Comparison of ENCODE assay signal across 8 mouse cellular contexts in genomic region chr3:98941601-98942000, GRCm38 (mm10). TPM values are rescaled to one million over a fixed set of nuclear protein-coding genes. Genes with fewer than 3 reads are reported as not detected.
A peak's percentile ranks its signal among the peaks of the same experiment; 100 is the strongest.
DNase-seq lines count a peak whose midpoint lies in the region; ATAC-seq and TF ChIP-seq lines count a peak whose summit lies in the region.

No protein-coding gene starts in this region.

- no peak for TF ChIP-seq CTCF in CH12.LX (conservative IDR thresholded peaks at IDR 0.05 in 1 of 2, IDR thresholded peaks at IDR 0.05 in 1 of 2; ENCODE audit: low read depth in 2 of 2, low read length in 2 of 2)

- dilution Hi-C loops in CH12.LX (cut with MboI; ENCODE audit: extremely low pct_ligation_motif_present, extremely low pct_unique_long_range_greater_than_20kb, low sequenced_read_pairs) = no loop called here

- no peaks in the 10 kb centered on the region for H3K79me2 ChIP-seq in CH12.LX (replicated peaks; ENCODE audit: control insufficient read depth, extremely low read depth, insufficient read depth, poor library complexity, severe bottlenecking)

- no peaks in the 10 kb centered on the region for H3K36me3 ChIP-seq in heart, embryonic 10.5 days
- no peaks in the 10 kb centered on the region for H3K36me3 ChIP-seq in CH12.LX (replicated peaks in 1 of 2; ENCODE audit: control insufficient read depth in 1 of 2, insufficient read depth in 1 of 2, low read length in 1 of 2)
- no peaks in the 10 kb centered on the region for H3K36me3 ChIP-seq in hindbrain, embryonic 11.5 days (ENCODE audit: control insufficient read depth, insufficient read depth, low read length)
- no peaks in the 10 kb centered on the region for H3K36me3 ChIP-seq in liver, embryonic 15.5 days (replicated peaks)

- no peak for TF ChIP-seq RAD21 in CH12.LX (IDR thresholded peaks at IDR 0.05; ENCODE audit: low read depth, low read length)

- no peak for TF ChIP-seq POLR2A in CH12.LX (IDR thresholded peaks at IDR 0.05; ENCODE audit: low read depth, low read length)

- H3K27me3 ChIP-seq in heart, embryonic 10.5 days (ENCODE audit: insufficient read depth, poor library complexity, severe bottlenecking) = peaks cover 16% of the 10 kb centered on the region; the same call in 1 of the 2 replicates
- no peaks in the 10 kb centered on the region for H3K27me3 ChIP-seq in CH12.LX (replicated peaks)
- H3K27me3 ChIP-seq in hindbrain, embryonic 11.5 days (ENCODE audit: control insufficient read depth, insufficient read depth, low read length) = no peaks in the 10 kb centered on the region
- peaks cover 3% of the 10 kb centered on the region; the same call in 1 of the 2 replicates for H3K27me3 ChIP-seq in liver, embryonic 15.5 days

- 44% methylated on average over 10 of the region's 10 CpGs for WGBS in heart, embryonic 10.5 days
- 42% methylated on average over 10 of the region's 10 CpGs for WGBS in hindbrain, embryonic 11.5 days
- whole genome bisulfite sequencing in liver, embryonic 15.5 days (ENCODE audit: insufficient replicate concordance) = 25% methylated on average over 10 of the region's 10 CpGs

- no peak overlapping the region for H3K27ac ChIP-seq in heart, embryonic 10.5 days
- H3K27ac ChIP-seq in CH12.LX (ENCODE audit: insufficient read depth, low read depth) = no peak overlapping the region
- H3K27ac ChIP-seq in hindbrain, embryonic 11.5 days (ENCODE audit: low read depth, low read length) = no peak overlapping the region
- H3K27ac ChIP-seq in liver, embryonic 15.5 days (replicated peaks) = no peak overlapping the region

- peaks cover 9% of the 10 kb centered on the region; the same call in 1 of the 2 replicates for H3K4me1 ChIP-seq in heart, embryonic 10.5 days
- H3K4me1 ChIP-seq in CH12.LX (ENCODE audit: control insufficient read depth in 1 of 2, insufficient read depth in 2 of 2) = 0 out of 4 replicates have a peak, but pooled peaks cover 0 to 3% of the 10 kb centered on the region in 2 experiments
- peaks cover 8% of the 10 kb centered on the region; the same call in 1 of the 2 replicates for H3K4me1 ChIP-seq in hindbrain, embryonic 11.5 days (replicated peaks; ENCODE audit: control insufficient read depth, insufficient read depth, low read length)
- no peaks in the 10 kb centered on the region for H3K4me1 ChIP-seq in liver, embryonic 15.5 days (replicated peaks)

- H3K9ac ChIP-seq in CH12.LX (ENCODE audit: insufficient read depth, low read depth) = no peak overlapping the region
- H3K9ac ChIP-seq in hindbrain, embryonic 11.5 days (ENCODE audit: low read depth, low read length) = no peak overlapping the region
- no peak overlapping the region for H3K9ac ChIP-seq in liver, embryonic 15.5 days

- peak; percentile 51 for ATAC-seq in hindbrain, embryonic 11.5 days (ENCODE audit: low FRiP score)
- ATAC-seq in liver, embryonic 15.5 days (ENCODE audit: insufficient read depth) = no peak
- ATAC-seq in megakaryocyte-erythroid progenitor cell, adult 5-6 weeks (replicated peaks; ENCODE audit: low FRiP score, low TSS enrichment, poor library complexity, severe bottlenecking) = no peak

- intact Hi-C loops in heart, postnatal 36 days (cut with DNase I) = no loop called here

- DNase-seq in heart, embryonic 10.5 days (ENCODE audit: low spot score) = no peak
- no peak for DNase-seq in heart, postnatal 36 days
- DNase-seq in CH12.LX (ENCODE audit: extremely low read depth) (no peak), MN1 (ENCODE audit: low spot score) (no peak), adipocyte (ENCODE audit: low spot score) (no peak)
- no peak for DNase-seq in hindbrain, embryonic 11.5 days (ENCODE audit: low spot score)

- H3K4me3 ChIP-seq in heart, embryonic 10.5 days = peak overlapping the region; percentile 58
- no peak overlapping the region for H3K4me3 ChIP-seq in CH12.LX (replicated peaks in 1 of 3; ENCODE audit: low read depth in 2 of 3, low read length in 2 of 3, poor library complexity in 1 of 3)
- H3K4me3 ChIP-seq in hindbrain, embryonic 11.5 days (ENCODE audit: low read depth, low read length) = peak overlapping the region; percentile 25
- H3K4me3 ChIP-seq in liver, embryonic 15.5 days (replicated peaks) = 0 out of 2 replicates have a peak overlapping the region, but pooled peaks have one; percentile 4

- H3K9me3 ChIP-seq in heart, embryonic 10.5 days = no peaks in the 10 kb centered on the region
- H3K9me3 ChIP-seq in CH12.LX (replicated peaks; ENCODE audit: low read length) = no peaks in the 10 kb centered on the region
- H3K9me3 ChIP-seq in hindbrain, embryonic 11.5 days (ENCODE audit: control insufficient read depth, low read length) = no peaks in the 10 kb centered on the region
- no peaks in the 10 kb centered on the region for H3K9me3 ChIP-seq in liver, embryonic 15.5 days (replicated peaks)

- in situ Hi-C loops in CH12.LX (cut with MboI; ENCODE audit: low pct_ligation_motif_present, low pct_unique_long_range_greater_than_20kb, low sequenced_read_pairs) = no loop called here

- no peak for TF ChIP-seq EP300 in CH12.LX (IDR thresholded peaks at IDR 0.05; ENCODE audit: low read length)

- peak overlapping the region; percentile 75 for H3K4me2 ChIP-seq in CH12.LX (ENCODE audit: insufficient read depth, low read depth, poor library complexity, severe bottlenecking)
- peak overlapping the region; percentile 58 for H3K4me2 ChIP-seq in hindbrain, embryonic 11.5 days (replicated peaks; ENCODE audit: low read depth, low read length)
- H3K4me2 ChIP-seq in liver, embryonic 15.5 days = peak overlapping the region; percentile 48

TF ChIP-seq in CH12.LX, 34 proteins besides CTCF, POLR2A, EP300 and RAD21:
- no peak for TF ChIP-seq ZNF384 (IDR thresholded peaks at IDR 0.05; ENCODE audit: low read depth, low read length)

RNA-seq across cellular contexts. Expression of gene Hao2, which starts 48.6 kb away (rescaled TPM):
- polyA plus RNA-seq in heart, embryonic 10.5 days (2016; fragmentation: Nextera tagmentation; extraction: Ambion mirVana) = 0.16 TPM in 1 of 2 replicates, not detected in the other
- total RNA-seq in heart, postnatal 36 days (2021) = not detected
- not detected in 2 replicates for total RNA-seq in CH12.LX (2012; rRNA removed)
- not detected in 2 replicates for total RNA-seq in CH12.LX (2014; rRNA removed)
- not detected in 2 replicates for polyA plus RNA-seq in CH12.LX (2012; ENCODE audit: insufficient read length, low read depth)
- polyA plus RNA-seq in hindbrain, embryonic 11.5 days (2014; fragmentation: Nextera tagmentation; extraction: Ambion mirVana) = not detected in 2 replicates
- polyA plus RNA-seq in liver, embryonic 15.5 days (2015; fragmentation: Nextera tagmentation; extraction: Ambion mirVana) = 10.9 and 14.4 TPM in 2 replicates
- total RNA-seq in megakaryocyte-erythroid progenitor cell, adult 5-6 weeks (2014; fragmentation: Nextera tagmentation) = not detected in 2 replicates
- total RNA-seq in megakaryocyte-erythroid progenitor cell, adult 5-6 weeks (2017) = not detected in 2 replicates

Comparison
In these comparisons a context has a peak if more than half of its experiments do, and no peak if none do; other contexts are left out.
1. H3K4me3 ChIP-seq: peak in heart, embryonic 10.5 days (single experiment), hindbrain, embryonic 11.5 days (single experiment) and liver, embryonic 15.5 days (single experiment); none in CH12.LX (0 of 3).
2. RNA of gene Hao2, which starts 48.6 kb away (polyA plus RNA-seq): 10.9 to 14.4 TPM in liver, embryonic 15.5 days; 0.16 TPM in heart, embryonic 10.5 days, not detected in hindbrain, embryonic 11.5 days and not detected in CH12.LX; every median in the first group is over 10 times any median in the second.
3. Peak in every context shown above with its lines, with median percentiles within 50 percentile points of each other: H3K4me2 ChIP-seq.